Mouse (Mus musculus): Measurements from ENCODE around the gene Trpm3.

GRCm38 (mm10) chr19:23018186-23018727, 879.4 kb downstream of the Trpm3 start:
- no peak for TF ChIP-seq CTCF (IDR thresholded peaks at IDR 0.05; ENCODE audit: low read depth, low read length)
- no peak for TF ChIP-seq POLR2AphosphoS5 (IDR thresholded peaks at IDR 0.05; ENCODE audit: insufficient replicate concordance, low read depth, low read length)
- no peak for TF ChIP-seq TAL1 (conservative IDR thresholded peaks at IDR 0.05; ENCODE audit: low read depth, low read length)
